Mouse (Mus musculus): ENCODE data around the gene Hoxa11. TPM values are rescaled to one million over a fixed set of nuclear protein-coding genes. Genes with fewer than 3 reads are reported as not detected.

The Hoxa11 gene
- polyA plus RNA-seq, 1 experiment from 2014 or later: not detected

DNA sequence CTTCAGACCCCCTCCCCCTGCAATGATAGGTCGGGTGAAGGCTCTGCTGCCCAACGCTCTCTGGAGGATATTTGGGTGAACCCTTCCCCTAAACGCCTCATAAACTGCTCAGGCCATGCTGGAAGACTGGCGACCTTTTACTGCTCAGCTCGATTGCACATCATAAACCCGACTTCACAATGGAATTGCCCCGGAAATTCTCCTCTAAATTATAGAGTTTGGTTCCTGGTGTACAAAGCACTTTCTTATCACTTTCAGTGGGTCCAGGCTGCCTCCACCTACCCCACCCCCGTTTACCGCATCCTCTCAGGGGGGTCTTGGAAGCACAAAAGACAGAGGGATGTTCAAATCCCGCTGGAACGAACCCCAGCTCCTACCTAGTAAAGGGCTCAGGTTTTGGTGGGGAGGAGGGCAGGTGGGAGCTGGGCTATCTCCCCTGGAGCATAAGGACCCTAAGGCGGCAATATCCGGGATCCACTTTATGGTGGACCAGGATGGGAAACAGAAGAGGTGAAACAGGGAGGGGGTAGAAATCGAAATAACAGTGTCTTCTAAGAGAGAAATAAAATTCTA is 26.9 kb downstream of the Hoxa11 start:
- no peaks in the 10 kb centered on the region for H3K36me3 ChIP-seq
- H3K27ac ChIP-seq (replicated peaks): no peak overlapping the region
- H3K4me1 ChIP-seq: peaks cover 14% of the 10 kb centered on the region
- H3K4me3 ChIP-seq: no peak overlapping the region
- no peak overlapping the region for H3K4me2 ChIP-seq (replicated peaks)
- 7% methylated on average over 14 of the region's 14 CpGs for WGBS
- no peak overlapping the region for H3K9ac ChIP-seq (replicated peaks)
- H3K9me3 ChIP-seq: no peaks in the 10 kb centered on the region
- ATAC-seq (ENCODE audit: low FRiP score, low read depth): no peak
- H3K27me3 ChIP-seq: peaks cover 99% of the 10 kb centered on the region

DNA sequence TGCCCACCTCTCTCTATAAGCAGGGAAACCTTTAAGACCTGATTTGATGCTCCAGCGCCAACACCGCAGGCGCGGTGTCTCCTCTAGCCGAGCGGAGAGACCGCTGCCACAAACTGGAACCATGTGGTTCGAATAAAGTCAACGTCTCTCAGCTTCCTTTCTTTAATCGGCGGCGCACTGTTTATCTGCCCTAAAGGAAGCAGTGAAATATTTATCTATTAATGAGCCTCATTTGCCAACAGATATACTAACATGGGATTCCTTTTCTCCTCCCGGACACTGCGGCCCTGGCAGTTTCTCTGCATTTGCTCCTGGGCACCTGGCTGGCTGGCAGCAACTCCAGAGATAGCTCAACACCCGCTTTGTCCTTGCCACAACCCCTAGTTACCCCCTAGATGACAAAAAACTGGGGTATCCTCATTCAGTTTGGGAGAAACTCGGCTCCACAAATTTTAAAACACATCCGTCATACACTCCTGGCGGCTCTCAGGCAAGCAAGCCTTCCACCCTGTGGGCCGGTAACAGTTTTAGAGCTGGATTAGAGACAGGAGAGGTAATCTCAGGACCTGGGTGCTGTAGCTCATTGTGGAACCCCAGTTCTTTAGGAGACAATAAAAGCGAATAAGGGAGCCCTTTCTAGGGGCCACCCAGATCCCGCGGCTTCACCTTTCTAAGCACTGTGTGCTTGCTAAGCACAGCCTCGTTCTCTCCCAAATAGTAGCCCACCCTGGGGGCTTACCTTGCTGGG is 27.5 kb downstream of the Hoxa11 start:
- no peak overlapping the region for H3K4me2 ChIP-seq (replicated peaks)
- ATAC-seq (ENCODE audit: low FRiP score, low read depth): no peak
- H3K9me3 ChIP-seq: no peaks in the 10 kb centered on the region
- peak overlapping the region; percentile 32; the same call in 1 of the 2 replicates for H3K4me3 ChIP-seq
- peaks cover 99% of the 10 kb centered on the region for H3K27me3 ChIP-seq
- 3% methylated on average over 23 of the region's 23 CpGs for WGBS
- peaks cover 14% of the 10 kb centered on the region for H3K4me1 ChIP-seq
- no peaks in the 10 kb centered on the region for H3K36me3 ChIP-seq
- H3K9ac ChIP-seq (replicated peaks): no peak overlapping the region
- H3K27ac ChIP-seq (replicated peaks): no peak overlapping the region

DNA sequence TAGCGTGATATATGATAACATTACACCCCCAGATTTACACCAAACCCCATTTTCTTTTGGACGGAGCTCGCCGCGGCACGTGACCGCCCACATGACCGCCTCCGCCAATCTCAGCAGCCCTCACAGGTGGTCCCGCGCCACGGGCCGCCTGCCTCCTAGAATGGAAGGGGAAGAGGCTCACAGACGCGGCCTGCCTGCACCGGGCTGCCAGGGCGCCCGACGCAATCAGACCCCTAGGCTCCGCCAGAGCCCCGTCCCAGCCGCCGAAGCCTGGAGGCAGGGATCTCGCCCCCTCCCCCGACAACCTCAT is 28.2 kb downstream of the Hoxa11 start:
- Histone ChIP-seq H3K36me3 (no peaks in the 10 kb centered on the region), H3K4me3 (peak overlapping the region; percentile 32), H3K27ac (replicated peaks) (no peak overlapping the region), H3K27me3 (peaks cover 99% of the 10 kb centered on the region), H3K4me1 (peaks cover 14% of the 10 kb centered on the region), H3K4me2 (replicated peaks) (peak overlapping the region; percentile 44), H3K9me3 (no peaks in the 10 kb centered on the region), H3K9ac (replicated peaks) (no peak overlapping the region)
- ATAC-seq (ENCODE audit: low FRiP score, low read depth): 0 out of 2 replicates have a peak, but pooled peaks have one; percentile 54
- WGBS: 0% methylated on average over 24 of the region's 25 CpGs

DNA sequence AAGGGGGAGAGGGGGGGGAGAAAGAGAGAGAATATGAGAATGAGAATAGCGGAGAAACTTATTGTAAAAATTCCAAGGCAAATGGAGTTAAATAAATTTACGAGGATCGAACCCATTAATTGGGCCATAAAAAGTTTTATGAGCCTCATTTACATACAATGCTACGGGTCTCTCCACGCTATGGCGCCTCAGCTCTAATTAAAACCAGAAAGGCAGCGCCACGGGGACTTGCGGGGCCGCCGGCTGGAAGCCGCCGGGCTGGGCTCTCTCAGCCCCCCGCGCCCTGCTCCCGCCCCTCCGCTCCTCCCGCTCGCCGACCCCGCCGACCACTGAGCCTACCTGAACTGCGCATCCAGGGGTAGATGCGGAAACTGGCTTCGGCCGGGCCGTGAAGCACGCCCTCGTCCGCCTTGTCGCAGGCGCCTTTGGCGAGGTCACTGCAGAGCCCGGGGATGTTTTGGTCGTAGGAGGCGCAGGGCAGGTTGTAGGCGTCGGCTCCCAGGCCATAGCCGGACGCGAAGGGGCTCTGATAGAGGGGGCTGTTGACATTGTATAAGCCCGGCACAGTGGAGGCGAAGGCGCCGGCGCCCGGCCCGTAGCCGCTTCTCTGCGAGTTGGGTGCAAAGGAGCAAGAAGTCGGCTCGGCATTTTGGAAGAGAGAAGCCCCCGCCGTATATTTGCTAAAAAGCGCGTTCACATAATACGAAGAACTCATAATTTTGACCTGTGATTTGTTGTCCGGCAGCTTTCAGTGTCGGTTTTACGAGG is 28.7 kb downstream of the Hoxa11 start:
- H3K4me2 ChIP-seq (replicated peaks): peak overlapping the region; percentile 44
- no peak for ATAC-seq (ENCODE audit: low FRiP score, low read depth)
- peaks cover 99% of the 10 kb centered on the region for H3K27me3 ChIP-seq
- no peak overlapping the region for H3K27ac ChIP-seq (replicated peaks)
- H3K36me3 ChIP-seq: no peaks in the 10 kb centered on the region
- H3K4me3 ChIP-seq: peak overlapping the region; percentile 32
- H3K9me3 ChIP-seq: no peaks in the 10 kb centered on the region
- 2% methylated on average over 60 of the region's 60 CpGs for WGBS
- no peak overlapping the region for H3K9ac ChIP-seq (replicated peaks)
- peaks cover 15% of the 10 kb centered on the region for H3K4me1 ChIP-seq

DNA sequence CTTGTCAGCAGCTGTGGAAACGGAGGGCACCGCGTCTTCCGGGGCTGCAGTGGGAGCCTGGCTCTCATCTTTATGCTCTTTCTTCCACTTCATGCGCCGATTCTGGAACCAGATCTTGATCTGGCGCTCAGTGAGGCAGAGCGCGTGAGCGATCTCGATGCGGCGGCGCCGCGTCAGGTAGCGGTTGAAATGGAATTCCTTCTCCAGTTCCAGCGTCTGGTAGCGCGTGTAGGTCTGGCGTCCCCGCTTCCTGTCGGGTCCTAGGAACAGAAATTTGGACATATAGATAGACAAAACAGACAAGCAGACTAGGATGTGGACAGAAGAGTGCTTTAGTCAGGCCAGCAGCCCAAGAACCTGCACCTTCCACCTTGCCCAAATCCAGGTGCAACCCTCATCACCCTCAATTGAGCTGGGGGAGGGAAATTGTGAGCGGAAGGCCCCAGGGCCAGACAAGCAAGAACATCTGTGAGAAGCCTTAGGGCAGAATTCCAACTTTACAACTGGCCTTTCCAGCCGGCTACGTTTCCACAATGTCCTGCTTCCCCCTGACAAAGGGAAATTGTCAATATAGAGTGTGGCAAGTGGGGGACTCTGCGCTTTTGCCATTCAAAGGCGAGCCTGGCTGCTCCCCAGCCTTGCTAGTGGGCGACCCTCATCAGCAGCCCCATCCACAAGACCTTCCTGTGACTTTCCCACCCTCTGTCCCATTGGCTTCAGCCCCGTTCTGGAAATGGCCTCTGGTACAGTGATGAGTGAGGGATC is 29.7 kb downstream of the Hoxa11 start:
- H3K27me3 ChIP-seq: peaks cover 99% of the 10 kb centered on the region
- H3K27ac ChIP-seq (replicated peaks): no peak overlapping the region
- WGBS: 2% methylated on average over 30 of the region's 30 CpGs
- no peak for ATAC-seq (ENCODE audit: low FRiP score, low read depth)
- no peaks in the 10 kb centered on the region for H3K36me3 ChIP-seq
- H3K9me3 ChIP-seq: no peaks in the 10 kb centered on the region
- H3K9ac ChIP-seq (replicated peaks): no peak overlapping the region
- no peak overlapping the region for H3K4me3 ChIP-seq
- peaks cover 13% of the 10 kb centered on the region for H3K4me1 ChIP-seq
- no peak overlapping the region for H3K4me2 ChIP-seq (replicated peaks)

DNA sequence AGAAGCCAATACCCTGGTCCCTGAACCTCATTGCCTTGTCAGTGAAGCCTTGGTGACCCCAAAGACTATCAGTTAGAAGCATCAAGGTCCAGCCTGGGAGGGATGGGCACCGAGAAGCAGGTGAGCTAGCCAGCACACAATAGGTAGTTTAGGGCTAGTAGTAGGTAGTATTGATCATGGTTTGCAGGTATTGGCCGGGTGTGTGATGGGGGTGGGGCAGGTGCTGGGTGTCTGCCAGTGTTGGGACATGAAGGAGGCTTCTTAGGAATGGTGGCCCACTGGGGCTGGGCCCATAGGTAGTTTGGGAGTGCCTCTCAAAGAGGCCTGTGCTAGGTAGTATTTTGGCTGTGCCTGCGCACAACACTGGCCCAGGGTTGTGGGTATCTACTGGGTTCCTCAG is 30.5 kb downstream of the Hoxa11 start:
- Histone ChIP-seq H3K9me3 (no peaks in the 10 kb centered on the region), H3K9ac (replicated peaks) (no peak overlapping the region), H3K27me3 (peaks cover 98% of the 10 kb centered on the region), H3K36me3 (no peaks in the 10 kb centered on the region), H3K27ac (replicated peaks) (no peak overlapping the region), H3K4me2 (replicated peaks) (no peak overlapping the region), H3K4me3 (no peak overlapping the region), H3K4me1 (peaks cover 13% of the 10 kb centered on the region)
- 9% methylated on average over 3 of the region's 3 CpGs for WGBS
- no peak for ATAC-seq (ENCODE audit: low FRiP score, low read depth)

DNA sequence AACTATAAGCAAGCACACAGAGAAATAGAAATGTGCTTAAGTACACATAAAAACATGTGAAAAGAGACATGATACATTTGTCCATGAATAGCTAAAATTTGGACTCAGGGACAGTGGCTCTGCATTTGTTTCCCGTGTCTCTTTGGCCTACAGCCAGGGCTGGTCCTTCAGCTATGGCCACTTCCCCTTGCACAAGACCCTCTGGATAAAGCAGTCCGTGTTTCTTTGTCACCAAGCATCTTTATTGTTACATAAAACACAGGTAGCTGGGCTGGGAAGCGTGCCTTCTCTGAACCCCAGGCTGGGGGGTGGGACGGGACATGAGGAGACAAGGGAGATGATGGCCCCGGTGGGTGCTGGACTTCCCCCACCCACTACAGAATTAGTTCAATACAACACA is 31.3 kb downstream of the Hoxa11 start:
- Histone ChIP-seq H3K27ac (replicated peaks) (no peak overlapping the region), H3K4me1 (peaks cover 13% of the 10 kb centered on the region), H3K9ac (replicated peaks) (no peak overlapping the region), H3K27me3 (peaks cover 98% of the 10 kb centered on the region), H3K4me2 (replicated peaks) (no peak overlapping the region), H3K4me3 (no peak overlapping the region), H3K36me3 (no peaks in the 10 kb centered on the region), H3K9me3 (no peaks in the 10 kb centered on the region)
- 14% methylated on average over 5 of the region's 5 CpGs for WGBS
- ATAC-seq (ENCODE audit: low FRiP score, low read depth): no peak

DNA sequence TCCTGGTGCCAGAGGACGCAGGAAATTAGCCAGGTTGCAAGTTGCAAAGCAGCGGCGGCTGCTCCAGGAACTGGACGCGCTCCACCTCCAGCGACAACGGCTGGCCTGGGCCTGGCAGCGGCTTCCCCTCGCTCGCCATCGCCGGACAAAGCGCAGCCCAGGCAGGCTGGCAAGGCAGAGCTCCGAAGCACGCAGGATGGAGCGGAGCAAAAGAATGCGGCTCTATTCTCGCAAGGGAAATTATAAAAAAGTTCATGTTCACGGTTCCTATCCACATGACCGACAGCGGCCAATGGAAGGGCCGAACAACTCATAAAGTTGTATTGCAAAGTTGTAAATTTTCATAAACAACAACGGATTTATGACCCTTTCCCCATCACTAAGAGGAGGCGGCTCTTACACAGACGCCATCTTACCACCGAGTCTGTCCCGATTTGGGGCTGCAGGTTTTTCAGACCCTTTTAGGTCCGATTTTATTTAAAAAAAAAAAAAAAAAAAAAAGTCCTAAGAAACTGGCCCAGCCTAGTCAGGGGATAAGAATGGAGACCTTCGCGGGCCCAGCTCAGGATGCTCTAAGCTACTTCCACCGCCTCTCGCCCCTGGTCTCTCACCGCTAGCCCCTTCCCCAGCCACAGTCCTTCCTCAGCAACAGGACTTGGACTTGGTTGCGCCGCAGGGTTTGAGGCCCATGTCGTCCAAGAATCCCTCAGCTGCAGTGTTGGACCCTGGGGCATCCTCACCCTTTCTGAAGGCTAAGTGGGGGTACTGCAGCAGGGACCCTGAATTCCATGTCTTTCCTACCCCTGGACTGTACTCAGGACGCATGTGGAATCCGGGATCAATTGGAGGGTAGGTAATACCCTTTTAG is 32.3 kb downstream of the Hoxa11 start, which contains the start of the genes Hoxa3 and Gm28308:
Gene Hoxa3 (minus strand): TSS at position 218 of the 868 bp plus-strand sequence.
Gene Gm28308 (minus strand): TSS at position 221 of the 868 bp plus-strand sequence.
- Histone ChIP-seq H3K4me2 (replicated peaks) (no peak within 1 kb of the TSS), H3K4me1 (peaks cover 18% of the 10 kb centered on the region), H3K9ac (replicated peaks) (no peak within 1 kb of the TSS), H3K27me3 (peaks cover 98% of the 10 kb centered on the region), H3K9me3 (no peaks in the 10 kb centered on the region), H3K36me3 (no peaks in the 10 kb centered on the region), H3K4me3 (no peak within 1 kb of the TSS; the same call in 1 of the 2 replicates), H3K27ac (replicated peaks) (no peak within 1 kb of the TSS)
- 2% methylated on average over 38 of the region's 38 CpGs for WGBS
- ATAC-seq (ENCODE audit: low FRiP score, low read depth): no peak

DNA sequence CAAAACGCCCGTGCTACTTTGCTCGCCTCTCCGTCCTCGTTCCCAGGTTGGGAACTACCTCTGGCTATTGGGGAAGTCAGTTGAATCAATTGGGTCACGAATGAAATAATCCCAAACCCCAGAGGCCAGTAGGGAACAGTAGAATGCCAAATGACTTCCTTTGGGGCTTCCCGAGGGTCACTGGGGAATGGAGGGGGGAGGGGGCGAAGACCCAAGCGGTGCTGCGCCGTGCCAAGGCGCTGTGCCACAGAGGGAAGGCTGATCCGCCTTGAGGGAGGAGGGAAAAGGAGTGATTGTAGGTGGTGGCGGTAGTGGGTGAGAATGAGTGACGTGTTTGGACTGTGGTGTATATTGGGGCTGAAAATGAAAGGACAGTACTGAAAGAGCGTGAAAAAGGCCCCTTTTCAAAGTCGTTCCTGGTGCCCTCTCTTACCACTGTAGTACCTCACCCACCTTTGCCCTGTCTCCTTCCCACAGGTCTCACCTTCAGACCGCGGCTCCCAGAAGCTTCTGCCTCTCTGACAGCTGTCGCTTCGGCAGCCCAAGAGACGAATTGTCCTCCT is 33.0 kb downstream of the Hoxa11 start:
- ATAC-seq (ENCODE audit: low FRiP score, low read depth): no peak
- Histone ChIP-seq H3K4me1 (peaks cover 17% of the 10 kb centered on the region), H3K36me3 (no peaks in the 10 kb centered on the region), H3K27ac (replicated peaks) (no peak overlapping the region), H3K27me3 (peaks cover 98% of the 10 kb centered on the region), H3K4me2 (replicated peaks) (no peak overlapping the region), H3K9me3 (no peaks in the 10 kb centered on the region), H3K4me3 (no peak overlapping the region), H3K9ac (replicated peaks) (no peak overlapping the region)
- WGBS: under 1% methylated on average over 22 of the region's 22 CpGs

DNA sequence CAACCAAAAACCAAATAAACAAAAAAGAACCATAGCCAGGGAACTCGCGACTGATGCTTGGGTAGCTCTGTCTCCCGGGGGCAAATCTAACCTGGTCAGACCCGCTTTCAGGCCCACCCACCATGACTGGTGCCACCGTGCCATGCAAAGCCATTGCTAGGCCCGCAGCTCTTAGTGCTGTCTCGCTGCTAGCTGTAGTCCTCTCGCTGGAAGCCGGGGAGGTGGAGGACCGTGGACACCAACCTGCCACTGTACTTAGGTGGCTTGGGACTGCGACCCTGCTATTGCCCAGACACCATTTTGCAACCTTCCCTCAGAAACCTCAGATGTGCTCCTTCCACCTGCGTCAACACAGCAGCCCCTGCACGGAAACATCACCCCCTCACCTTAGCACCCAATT is 33.6 kb downstream of the Hoxa11 start:
- Histone ChIP-seq H3K4me1 (peaks cover 10% of the 10 kb centered on the region), H3K9ac (replicated peaks) (no peak overlapping the region), H3K27ac (replicated peaks) (no peak overlapping the region), H3K36me3 (no peaks in the 10 kb centered on the region), H3K9me3 (no peaks in the 10 kb centered on the region), H3K27me3 (peaks cover 98% of the 10 kb centered on the region), H3K4me3 (no peak overlapping the region), H3K4me2 (replicated peaks) (no peak overlapping the region)
- 4% methylated on average over 13 of the region's 13 CpGs for WGBS
- no peak for ATAC-seq (ENCODE audit: low FRiP score, low read depth)

All from midbrain, embryonic 12.5 days (tissue).